Mouse (Mus musculus): ENCODE measurements around the gene Xlr5a.

GRCm38 (mm10) chrX:73342483-73342895 is 49.7 kb upstream of the Xlr5a start, which contains the start of gene Zfp275:
- TF ChIP-seq GATA1 (IDR thresholded peaks at IDR 0.05; ENCODE audit: borderline replicate concordance, low read length) (no peak), FLI1 (IDR thresholded peaks at IDR 0.05; ENCODE audit: low read length) (no peak)

All from megakaryocyte, embryonic 14.5 days (primary cell).